Mouse (Mus musculus): ENCODE measurements around the gene Irgc1.
"Not testable (repeated sequence)": the region's sequence is repeated elsewhere in the genome, so short reads cannot be mapped to it uniquely, and the experiment has no call there.

Irgc1 gene

DNA sequence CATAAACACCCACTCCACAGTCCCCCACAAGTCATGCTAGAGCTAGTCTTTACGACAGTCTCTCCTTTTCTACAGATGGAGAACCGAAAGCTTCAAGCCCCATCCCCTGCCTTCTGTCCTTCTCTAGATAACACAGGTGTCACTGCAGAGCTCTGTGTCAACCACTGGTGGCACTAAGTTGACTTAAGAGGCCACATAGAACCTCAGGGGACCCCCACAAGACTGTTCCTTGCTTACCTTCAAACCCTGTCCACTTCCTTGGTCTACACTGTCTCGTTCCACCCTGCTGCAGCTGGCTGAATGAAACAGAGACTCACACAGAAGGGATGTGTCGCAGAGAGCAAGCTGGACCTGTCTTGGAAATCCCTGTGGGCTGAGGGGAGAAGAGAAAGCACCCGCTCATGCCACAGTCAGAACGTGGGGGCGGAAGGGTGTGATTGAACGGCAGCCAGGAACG is at the start of gene Irgc1:
Gene Irgc1 (minus strand): TSS at position 443 of the 457 bp plus-strand sequence.
- DNase-seq (ENCODE audit: low spot score): no peak

DNA sequence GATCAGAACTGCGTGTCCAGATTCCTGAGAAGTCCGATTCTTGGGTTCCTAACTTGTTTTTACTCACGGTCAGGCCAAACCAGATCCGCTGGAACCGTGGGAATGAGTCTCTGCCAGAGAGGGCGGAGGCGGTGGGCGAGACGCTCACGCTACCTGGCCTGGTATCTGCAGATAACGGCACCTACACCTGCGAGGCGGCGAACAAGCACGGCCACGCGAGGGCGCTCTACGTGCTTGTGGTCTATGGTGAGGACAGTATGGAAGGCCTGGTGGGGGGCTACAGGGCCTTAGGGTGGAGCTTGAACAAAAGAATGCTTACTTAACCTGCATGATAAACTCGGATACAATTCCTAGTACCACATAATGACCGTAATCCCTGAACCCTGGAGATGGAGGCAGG is 49.4 kb upstream of the Irgc1 start:
- no peak for DNase-seq (ENCODE audit: low spot score)

DNA sequence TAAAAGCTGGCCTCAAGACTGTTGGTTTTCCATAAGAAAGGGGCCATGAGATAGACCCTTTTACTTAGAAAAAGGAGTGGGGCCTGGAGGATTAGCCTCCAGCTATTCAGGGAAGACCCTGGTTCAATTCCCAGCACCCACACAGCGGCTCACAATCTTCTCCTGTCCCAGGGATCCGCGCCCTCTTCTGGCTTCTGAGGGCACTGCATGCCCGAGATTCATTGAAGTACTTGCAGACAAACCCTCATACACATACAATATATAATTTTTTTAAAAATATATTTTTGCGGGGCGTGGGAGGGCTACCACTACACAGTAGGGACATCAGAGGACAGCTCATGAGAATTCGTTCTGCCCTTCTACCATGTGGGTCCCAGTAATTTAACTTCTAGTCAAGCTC is 48.8 kb upstream of the Irgc1 start:
- DNase-seq (ENCODE audit: low spot score): no peak

DNA sequence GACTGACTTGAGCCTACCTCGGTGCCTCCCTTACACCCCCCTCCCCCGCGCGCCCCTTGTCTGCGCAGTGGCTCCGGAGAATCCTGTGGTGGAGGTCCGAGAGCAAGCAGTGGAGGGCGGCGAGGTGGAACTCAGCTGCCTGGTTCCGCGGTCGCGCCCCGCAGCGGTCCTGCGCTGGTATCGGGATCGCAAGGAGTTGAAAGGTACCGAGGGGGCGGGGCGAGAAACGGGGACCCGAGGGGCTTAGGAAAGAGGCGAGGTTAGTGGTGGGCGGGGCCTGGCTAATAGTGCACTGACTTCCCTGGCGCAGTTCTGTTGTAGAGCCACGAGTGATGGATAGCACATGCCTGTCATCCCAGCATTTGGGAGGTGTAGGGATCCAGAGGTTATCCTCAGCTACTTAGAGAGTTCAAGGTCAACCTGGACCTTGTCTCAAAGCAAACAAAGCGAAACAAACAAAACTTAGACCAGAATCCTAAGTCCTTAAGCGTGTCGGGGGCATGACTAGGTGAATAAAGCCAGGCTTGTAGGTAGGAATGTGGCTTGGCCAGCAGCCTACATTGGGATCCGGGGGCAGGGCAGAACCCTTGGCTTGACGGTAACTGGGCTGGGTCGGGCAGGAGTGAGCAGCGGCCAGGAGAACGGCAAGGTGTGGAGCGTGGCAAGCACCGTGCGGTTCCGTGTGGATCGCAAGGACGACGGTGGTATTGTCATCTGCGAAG is 47.9 kb upstream of the Irgc1 start:
- no peak for DNase-seq (ENCODE audit: low spot score)

DNA sequence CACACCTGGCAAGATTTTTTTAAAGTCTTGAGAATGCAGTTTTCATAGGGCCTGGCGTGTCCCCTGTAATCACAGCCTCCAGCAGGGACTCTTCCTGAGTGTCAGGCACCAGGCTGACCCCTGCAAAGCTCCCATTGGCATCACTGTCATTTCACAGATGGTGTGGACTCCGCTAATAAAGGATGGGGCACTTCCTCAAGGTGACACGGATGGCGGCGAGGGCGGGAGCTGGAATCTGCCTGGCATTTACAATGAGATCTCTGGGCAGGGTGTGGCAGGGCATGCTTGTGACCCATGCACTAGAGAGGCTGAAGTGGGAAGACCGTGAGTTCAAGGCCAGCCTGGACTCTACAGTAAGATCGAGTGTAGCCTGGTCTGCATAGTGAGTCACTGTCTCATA is 36.2 kb upstream of the Irgc1 start:
- DNase-seq (ENCODE audit: low spot score): no peak

DNA sequence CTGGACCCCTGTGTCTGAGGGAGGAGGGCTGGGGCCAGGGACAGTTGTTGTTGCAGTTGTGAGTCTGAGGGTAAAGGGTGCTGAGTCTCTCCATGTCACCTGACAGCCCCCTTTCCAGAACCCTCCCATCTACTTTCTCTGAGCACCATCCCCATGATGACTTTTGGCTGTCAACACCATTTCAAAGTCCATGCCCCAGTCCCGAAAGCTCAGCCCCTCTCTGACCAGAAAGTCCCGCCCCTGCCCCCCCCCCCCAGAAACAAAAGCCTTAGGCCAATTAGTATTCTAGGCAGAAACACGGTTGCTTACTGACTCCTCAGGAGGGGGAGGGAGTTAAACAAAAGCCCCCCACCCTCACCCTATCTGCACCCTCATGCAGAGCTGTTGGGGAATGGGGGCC is 35.3 kb upstream of the Irgc1 start:
- DNase-seq (ENCODE audit: low spot score): no peak

DNA sequence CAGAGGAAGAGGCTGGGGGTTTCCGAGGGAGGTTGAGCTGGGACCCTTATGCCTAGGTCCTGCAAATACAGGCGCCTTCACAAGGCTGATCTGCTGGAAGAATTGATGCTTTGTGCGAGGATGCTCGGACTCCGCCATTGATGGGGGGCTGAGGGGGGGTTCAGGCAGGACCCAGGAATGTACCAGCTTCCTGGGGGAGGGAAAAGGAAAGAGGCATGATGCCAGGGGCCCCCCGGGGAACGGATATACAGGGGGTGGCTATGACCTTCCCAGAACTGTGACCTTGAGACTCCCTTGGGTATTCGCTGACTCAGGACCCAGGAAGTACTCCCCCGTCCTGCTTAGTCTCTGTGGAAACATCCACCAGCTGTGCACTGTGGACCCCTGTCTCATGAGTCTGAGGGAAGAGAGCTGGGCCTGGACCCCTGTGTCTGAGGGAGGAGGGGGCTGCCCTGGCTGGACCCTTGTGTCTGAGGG is 34.6 kb upstream of the Irgc1 start:
- no peak for DNase-seq (ENCODE audit: low spot score)

DNA sequence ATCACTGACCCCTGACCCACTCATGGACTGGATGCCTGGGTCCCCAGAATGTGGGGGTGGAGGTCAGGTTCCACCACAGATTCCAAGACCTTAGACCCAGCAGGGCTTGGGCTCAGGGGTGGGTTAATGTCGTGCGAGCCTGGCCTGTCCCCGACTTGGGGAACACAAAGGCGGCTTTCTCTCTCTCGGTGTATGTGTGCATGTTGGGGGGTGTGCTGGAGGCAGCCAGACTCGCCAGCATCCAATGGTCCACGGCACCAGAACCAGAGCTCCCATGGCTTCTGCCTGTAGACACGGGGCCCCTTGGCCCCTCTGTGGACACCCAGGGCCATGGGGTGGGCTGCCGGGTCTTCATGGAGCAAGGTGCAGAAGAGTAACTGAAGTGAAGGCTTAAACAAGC is 33.4 kb upstream of the Irgc1 start:
- DNase-seq (ENCODE audit: low spot score): no peak

DNA sequence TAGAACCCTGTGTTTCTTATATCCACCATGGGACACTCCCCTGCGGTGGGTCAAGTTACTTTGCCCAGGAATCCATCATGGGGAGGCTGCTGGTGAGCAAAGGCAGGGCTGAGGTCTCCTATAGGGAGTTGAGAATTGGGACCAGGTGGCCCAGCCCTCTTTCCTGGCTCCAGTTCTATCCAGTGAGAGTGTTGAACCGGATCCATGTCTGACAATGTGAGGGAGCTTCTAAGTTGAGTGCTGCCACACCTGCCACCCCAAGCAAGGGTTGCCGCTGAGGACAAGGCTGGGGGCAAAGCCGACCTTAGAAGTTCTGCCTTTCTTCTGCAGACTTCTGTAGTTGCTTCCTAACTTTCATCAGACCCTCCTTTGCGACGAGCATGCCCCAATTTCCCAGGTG is 31.2 kb upstream of the Irgc1 start:
- DNase-seq (ENCODE audit: low spot score): not testable (repeated sequence)

DNA sequence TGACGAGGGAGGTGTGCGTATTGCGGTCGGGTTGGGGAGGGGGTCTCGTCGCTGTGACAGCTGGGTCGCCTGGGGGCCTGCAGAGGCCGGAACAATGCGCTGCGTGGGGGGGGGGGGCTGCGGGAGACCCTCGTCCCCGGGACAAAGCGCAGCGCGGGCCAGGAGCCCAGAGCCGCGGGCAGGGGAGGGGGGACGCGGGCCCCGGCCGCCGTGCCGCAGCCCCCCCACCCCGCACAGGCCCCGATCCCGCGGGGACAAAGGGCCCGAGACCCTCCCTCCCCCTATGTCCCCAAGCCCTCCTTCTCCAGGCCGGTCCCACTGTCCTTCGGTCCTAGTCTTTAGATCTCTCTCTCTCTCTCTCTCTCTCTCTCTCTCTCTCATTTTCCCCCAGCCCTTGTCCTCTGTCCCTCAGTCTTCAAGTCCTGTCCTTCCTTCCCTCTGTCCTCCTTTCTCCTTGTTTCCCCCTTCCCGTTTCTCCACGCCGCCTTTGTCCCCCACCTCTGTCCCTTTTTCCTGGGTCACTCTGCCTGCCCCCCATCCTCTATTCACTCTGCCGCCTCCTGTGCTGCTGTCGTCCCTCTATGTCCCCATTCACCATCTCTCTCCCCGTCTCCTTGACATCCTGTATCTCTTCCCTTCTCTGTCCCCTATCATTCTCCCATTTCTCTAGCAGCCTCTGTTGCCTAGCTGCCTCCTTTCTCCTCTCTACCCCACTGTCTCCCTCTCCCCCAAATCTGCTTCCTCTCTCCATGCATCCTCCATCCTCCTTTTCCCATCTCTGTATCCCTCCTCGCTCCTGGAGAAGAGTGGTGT is 30.3 kb upstream of the Irgc1 start:
- DNase-seq (ENCODE audit: low spot score): no peak

DNA sequence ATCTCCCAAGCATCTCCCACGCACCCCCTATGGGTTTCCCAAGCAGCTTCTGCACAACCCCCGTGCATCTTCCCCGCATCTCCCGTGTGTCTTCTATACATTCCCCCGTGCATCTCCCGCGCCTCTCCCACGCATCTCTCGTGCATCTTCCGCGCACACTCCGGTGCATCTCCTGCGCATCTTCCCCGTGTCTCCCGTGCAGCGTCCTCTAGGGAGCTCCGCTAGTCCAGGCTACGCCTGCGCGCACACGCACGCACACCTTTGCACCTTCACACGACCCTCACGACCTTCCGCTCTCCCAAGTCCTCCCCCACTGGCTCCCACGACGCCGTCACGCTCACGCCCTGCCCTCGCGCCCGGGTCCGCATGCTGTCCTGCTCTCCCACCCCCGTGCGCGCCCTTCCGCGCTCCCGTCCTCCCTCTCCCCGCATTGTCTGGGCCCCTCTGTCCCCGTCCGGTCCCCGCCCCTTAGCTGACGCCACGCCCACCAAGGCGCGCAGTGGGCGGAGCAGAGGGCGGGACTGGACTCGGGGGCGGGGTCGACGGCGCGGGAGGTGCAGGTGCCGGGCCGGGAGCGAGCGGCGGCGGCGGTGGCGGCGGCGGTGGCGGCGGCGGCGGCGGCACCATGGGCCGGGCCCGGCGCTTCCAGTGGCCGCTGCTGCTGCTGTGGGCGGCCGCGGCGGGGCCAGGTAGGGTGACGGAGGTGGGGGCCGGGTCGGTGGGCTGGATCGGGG is 29.5 kb upstream of the Irgc1 start, which contains the start of gene Cadm4:
Gene Cadm4 (plus strand): TSS at position 550 of the 734 bp plus-strand sequence.
- peak; percentile 87 for DNase-seq (ENCODE audit: low spot score)

DNA sequence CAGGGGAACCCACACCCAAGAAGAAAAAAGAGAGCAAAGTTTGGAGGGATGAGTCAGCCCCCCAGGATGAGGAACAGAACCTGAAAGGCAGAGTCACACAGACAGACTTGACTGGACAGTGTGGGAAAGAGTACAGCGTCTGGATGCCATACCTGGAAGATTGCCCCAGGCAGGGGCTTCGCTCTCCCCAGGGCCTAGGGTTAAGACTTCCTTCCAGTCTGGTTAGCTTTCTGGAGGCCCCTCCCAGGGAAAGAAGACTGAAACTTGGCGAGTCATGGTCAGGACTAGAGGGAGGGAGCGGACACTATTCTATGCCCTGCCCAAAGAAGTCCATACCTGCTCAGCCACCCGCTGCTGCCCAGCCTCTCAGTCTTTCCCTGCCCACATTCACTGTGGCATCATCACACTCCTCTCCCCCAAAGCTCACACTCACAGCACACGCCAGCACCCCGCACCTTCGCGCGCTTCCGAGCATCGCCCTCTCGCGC is 28.9 kb upstream of the Irgc1 start:
- no peak for DNase-seq (ENCODE audit: low spot score)

DNA sequence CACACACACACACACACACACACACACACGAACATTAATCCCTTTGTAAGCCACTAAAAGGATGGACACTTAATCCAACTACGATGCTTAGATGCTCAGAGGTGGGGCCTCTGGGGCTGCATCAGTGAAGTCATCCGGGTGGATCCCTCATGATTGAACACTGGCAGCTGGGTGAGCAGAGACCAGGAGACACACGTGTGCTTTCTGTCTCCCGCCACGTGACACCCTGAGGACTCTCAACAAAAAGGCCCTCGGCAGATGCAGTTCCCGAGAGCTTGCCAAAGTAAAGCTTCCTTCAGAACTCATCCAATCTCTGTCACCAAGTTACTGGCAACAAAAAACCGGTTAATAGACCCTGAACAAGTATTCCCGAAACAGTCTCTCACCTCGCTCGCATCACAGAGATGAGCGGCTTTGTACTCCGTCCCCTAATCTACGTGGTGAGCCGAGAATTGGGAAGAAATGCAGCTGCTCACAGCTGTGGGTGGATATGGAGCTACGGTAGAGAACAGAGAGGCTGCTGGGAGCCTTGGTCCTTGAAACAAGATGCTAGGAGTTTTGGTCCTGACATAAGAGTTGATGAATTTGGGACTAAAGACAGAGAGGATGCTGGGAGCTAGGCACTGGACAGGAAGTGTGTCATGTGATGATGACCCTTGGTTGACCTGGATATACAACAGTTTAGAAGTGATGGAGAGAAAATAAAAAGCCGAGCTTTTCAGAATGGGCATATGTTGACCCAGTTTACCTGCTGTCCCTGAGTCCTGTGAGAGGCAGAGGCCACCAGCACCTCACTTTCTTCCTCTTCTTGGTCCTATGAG is 28.2 kb upstream of the Irgc1 start:
- DNase-seq (ENCODE audit: low spot score): no peak

DNA sequence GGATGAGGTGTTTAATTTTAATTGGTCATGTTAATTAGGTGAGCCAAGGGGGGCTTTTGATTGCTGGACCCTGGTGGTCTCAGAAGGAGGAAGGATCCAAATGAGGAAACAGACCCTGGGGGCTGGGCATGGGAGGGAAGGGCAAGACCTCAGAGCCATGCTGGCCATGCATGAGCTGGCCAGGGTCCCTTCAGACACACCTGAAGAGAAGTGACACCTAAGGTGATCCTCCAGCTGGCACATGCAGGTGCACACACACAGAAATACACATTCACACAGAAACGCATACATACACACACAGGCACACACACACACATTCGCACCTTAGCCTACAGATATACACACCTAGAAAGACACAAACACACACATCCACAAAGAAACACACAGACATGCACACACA is 27.6 kb upstream of the Irgc1 start:
- DNase-seq (ENCODE audit: low spot score): no peak

DNA sequence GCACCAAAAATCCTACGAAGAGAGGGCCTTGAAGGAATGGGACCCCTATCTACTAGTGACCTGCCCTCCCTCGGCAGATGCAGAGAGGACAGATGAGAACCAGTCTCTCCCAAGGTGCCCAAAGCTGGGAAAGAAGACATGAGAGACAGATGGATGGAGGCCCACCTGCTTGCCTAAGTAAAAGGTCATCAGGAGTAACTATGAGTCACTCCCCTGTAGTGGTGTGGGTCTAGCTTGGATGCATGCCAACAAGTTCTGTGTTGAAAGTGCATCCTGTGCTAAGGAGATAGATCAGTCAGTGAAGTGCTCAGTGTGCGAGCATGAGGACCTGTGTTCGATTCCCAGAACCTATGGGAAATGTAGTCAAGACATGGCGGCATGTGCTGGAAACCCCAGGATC is 26.8 kb upstream of the Irgc1 start:
- no peak for DNase-seq (ENCODE audit: low spot score)

DNA sequence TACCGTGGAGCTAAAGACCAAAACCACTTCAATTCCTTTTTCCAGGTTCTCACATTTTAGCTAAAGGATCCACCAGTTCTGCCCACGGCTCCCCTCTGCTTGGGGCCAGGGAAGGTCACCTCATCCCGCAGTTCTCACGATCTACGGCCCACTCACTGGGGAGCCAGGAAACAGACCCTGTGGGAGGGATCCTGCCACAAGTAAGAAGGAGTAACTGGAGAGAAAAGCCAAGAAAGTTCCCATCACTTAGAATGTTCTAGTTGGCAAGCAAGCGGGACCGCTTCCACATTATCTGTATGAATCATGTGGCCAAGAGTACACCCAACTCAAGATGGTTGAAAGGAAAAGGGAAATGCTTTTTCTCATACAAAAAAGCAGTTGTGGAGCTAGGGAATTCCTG is 24.8 kb upstream of the Irgc1 start:
- DNase-seq (ENCODE audit: low spot score): no peak

DNA sequence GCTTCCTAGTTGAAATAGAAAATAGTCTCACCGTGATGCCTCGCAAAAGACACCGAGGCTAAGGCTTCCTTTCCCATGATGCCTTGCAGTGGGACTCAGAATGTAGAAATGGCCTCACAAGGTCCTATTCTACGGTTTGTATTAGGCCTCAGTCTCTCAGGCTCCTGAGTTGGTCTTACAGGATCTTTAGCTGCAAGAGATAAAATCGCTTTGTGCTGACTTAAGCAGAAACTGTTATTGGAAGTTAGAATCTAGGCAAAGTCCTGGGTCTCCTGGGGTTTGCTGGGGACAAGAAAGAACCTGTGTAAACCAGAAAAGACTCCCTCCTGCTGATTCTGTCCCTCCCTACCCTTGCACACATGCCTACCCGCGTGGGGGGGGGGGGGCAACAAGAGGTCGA is 24.2 kb upstream of the Irgc1 start:
- no peak for DNase-seq (ENCODE audit: low spot score)

DNA sequence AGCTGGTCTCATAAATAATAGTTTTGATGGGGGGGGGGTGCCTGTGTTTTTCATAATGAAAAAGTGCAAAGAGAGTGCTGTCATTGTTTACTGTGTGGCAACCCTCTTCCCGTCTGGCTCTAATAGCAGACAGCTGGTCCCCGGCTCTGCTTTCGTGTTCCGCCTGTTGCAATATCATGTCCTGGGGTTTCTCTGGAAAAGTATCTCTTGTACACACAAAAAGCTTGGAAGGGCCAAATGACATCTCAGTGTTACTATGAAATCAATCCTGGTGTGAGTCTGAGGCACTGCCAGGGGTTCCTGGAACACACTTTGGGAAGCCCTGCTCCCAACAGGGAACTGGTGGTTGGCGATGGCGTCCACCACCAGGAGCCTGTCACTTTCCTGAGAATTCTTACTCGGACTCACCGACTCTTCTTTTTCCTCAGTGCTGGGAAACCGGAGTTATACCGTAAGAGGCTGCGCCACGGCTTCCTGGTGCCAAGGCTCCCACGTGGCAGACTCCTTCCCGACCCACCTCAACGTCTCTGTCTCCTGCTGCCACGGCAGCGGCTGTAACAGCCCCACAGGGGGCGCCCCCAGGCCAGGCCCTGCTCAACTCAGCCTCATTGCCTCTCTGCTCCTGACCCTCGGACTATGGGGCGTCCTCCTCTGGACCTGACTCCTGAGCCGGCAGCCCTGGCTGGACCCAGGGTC is 22.9 kb upstream of the Irgc1 start:
- no peak for DNase-seq (ENCODE audit: low spot score)

DNA sequence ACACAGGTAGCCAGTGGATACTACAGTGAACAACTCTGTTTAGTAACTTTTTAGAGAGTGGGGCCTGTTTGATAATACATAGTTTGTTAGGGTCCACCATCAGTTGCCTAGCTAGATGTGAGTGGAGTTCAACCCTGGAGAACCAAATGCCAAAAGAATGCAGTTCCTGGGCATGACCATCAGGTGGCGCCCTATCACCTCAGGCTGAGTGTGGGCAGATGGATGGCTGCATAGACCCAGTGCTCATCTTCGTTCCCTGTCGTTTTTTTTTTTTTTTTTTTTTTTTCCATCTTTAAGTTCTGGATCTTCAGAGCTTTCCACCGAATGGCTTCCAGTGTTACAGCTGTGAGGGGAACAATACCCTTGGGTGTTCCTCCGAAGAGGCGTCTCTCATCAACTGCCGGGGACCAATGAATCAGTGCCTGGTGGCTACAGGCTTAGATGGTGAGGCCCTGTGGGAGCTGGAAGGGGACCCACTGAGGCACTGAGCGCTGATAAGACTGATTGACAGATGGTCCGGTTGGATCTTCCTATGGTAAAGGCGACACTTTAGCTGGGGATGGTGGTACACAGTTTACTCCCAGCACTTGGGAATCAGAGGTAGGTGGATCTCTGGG is 21.9 kb upstream of the Irgc1 start:
- peak; percentile 50 for DNase-seq (ENCODE audit: low spot score)

DNA sequence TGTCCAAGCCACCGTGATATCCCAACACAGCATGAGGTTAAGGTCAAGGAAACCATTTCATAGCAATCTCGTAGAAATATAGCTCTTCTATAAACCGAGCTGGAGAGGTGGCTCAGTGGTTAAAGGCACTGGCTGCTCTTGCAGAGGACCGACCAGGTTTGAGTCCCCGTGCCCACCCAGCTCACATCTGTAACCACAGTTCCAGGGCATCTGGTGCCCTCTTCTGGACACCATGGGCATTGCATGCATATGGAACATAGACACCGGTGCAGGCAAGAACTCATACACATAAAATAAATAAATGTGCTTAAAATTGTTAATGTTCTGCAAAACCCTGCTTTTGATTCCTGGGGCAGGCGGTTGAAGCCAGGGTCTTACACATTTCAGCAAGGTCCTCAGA is 20.8 kb upstream of the Irgc1 start:
- no peak for DNase-seq (ENCODE audit: low spot score)

DNA sequence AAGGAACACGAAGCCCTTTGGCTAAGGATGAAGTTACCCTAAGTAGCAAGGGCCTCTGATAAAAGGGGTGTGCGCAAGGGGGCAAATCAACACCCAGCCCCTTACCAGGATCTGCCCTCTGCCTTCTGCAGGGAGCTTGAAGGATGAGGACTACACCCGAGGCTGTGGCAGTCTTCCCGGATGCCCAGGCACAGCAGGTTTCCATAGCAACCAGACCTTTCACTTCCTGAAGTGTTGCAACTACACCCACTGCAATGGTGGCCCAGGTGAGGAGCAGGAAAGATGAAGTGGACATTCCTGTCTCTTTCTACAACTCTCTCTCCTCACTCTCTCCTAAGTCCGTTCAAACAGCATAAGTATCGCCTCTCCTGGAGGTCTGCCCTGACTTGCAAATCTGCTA is 20.3 kb upstream of the Irgc1 start:
- no peak for DNase-seq (ENCODE audit: low spot score)

Measured in urinary bladder, postnatal 25 days (tissue).